Mouse (Mus musculus) embryonic stem cell, embryonic (primary cell): ENCODE data around the gene Aldh1a3.

Experiments used
- CTCF ChIA-PET, 4 experiments: fragments of 300-600 bp in 2 of 4; fragments of 350-600 bp in 2 of 4; sonication (Branson Sonifier 250); formaldehyde crosslinking; loops; one replicate each; lab custom pipeline; 2022; ENCODE audit warnings: inconsistent platforms in 2 of 4; lab: Charles Lee
- POLR2A ChIA-PET, 4 experiments: fragments of 300-600 bp in 2 of 4; fragments of 350-600 bp in 2 of 4; sonication (Branson Sonifier 250); formaldehyde crosslinking; loops; one replicate each; lab custom pipeline; 2022; ENCODE audit warnings: antibody characterized with exemption in 4 of 4, inconsistent platforms in 1 of 4; lab: Charles Lee

Gene Aldh1a3

DNA sequence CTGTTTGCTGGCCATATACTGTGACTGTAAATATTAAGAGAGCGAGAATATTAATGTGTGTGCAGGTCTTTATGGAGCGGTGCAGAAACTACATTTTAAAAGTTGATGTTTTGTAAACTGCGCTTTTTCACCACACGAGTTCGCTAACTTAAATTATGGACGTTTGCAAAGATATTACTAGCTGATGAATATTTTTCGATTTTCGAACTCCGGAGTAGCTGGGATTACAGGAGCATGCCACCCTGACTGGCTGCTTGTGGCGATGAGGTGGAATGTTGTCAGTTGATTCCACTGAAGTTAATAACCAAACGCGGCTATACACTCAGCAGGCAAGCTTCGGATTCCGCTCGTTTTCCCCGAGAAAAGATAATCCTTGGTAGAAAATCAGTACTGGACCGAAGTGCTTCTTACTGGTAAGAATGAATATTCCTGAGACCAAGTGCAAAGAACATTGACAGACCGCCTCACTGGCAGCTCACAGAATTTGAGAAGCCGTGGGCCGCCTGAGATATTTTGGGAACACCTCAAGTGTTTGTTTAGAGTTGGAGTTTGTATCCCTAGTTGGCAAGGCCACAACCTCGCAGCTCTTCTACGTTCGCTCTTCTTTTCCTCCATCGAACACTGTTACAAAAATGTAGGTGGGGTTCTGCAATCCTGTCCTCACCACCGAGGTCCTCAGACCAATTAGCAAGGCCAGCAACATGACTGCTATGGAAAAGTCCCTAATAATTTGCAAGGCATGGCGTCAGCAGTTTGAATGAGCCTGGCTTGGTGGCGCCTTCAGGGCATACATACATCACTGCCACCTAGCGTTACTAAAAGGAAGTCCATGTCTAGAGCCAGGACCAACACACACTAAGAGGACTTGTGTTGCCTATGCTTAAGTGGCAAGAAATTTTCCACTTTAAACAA is 38.4 kb downstream of the Aldh1a3 start:
- POLR2A ChIA-PET: interaction anchor here in 3 of 4 experiments (0.5 to 1.0 kb wide), 7 partner anchors 11 to 707 kb away, joined by 3 to 5 read pairs (median 3); no protein-coding TSS in a partner anchor
- CTCF ChIA-PET: interaction anchor here (0.6 to 2.7 kb wide), 8 partner anchors 12 to 1763 kb away, joined by 3 to 14 read pairs (median 3); no protein-coding TSS in a partner anchor

DNA sequence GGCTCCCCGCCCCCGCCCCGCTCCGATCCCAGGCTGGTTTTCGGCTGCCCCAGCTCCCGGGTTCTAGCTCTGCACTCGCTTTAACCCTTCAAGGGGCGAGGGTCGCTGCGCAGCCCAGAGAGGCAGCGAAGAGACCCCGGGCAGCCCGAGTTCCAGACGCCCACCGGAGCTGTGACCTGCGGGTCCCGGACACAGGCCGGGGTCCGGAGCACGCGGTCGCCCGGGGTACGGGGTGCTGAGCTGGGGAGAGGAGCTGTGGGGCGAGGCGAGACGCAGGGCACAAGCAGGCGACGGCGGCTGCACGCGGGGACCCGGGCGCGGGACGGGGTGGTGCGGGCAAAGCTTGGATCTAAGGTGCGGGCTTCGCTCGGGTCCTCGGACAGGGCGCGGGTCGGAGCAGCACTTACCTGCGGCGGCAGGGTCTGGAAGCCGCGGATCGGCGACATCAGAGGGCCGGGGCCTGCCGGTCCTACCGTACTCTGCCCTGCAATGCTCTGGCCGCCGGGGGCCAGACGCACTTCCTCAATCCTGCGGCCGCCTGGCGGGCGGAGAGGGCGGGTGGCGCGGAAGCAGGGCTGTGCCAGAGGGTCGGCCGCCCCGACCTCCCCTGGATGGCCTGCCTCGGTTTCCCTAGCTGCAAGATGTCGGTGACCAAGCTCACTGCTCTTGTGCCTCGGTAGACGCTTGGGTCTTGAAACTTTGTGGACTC is 39.4 kb downstream of the Aldh1a3 start, which contains the start of gene Lrrk1:
TSS of gene Lrrk1 (minus strand) at position 538 of the 709 bp plus-strand sequence.
- ChIA-PET POLR2A (interaction anchor here in 3 of 4 experiments (0.5 to 1.2 kb wide), 12 partner anchors 12 to 706 kb away, joined by 3 to 7 read pairs (median 3); partner anchors contain the start of gene Selenos (in 1 of the 3)), CTCF (interaction anchor here (0.5 to 2.7 kb wide), 11 partner anchors 11 to 1764 kb away, joined by 3 to 16 read pairs (median 5); no protein-coding TSS in a partner anchor)

DNA sequence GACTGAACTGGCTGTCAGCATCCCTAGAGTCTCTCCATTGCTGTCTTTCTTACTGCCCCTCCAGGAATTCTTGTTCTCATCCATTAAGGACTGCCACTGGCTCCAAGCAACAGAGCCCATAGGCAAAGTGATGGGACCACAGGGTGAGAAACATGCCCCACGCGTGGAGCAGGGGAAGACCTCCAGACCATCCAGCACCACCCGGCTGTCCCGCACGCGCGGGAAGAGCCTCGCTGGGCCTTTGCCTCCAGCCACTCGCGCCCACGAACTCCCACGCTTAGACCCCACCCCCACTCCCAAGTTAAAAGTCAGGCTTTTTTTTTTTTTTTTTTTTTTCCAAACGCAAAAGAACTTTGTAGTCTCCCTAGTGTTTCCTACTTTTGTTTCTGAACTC is 39.9 kb downstream of the Aldh1a3 start:
- CTCF ChIA-PET: interaction anchor here (0.6 to 2.7 kb wide), 7 partner anchors 12 to 283 kb away, joined by 3 to 16 read pairs (median 9); no protein-coding TSS in a partner anchor
- POLR2A ChIA-PET: interaction anchor here in 3 of 4 experiments (0.5 to 1.2 kb wide), 7 partner anchors 41 to 489 kb away, joined by 3 to 7 read pairs (median 3); partner anchors contain the start of gene Selenos (in 1 of the 3)

- ChIA-PET POLR2A (interaction anchor here in 2 of 4 experiments (0.6 kb wide), 2 partner anchors 269 to 294 kb away, joined by 3 read pairs; no protein-coding TSS in a partner anchor), CTCF (interaction anchor here in 1 of 4 experiments (0.6 kb wide), 1 partner anchor 284 kb away, joined by 3 read pairs; no protein-coding TSS in a partner anchor)
These were observed 40.9 kb downstream of the Aldh1a3 start for GRCm38 (mm10) chr7:66386411-66386810.

DNA sequence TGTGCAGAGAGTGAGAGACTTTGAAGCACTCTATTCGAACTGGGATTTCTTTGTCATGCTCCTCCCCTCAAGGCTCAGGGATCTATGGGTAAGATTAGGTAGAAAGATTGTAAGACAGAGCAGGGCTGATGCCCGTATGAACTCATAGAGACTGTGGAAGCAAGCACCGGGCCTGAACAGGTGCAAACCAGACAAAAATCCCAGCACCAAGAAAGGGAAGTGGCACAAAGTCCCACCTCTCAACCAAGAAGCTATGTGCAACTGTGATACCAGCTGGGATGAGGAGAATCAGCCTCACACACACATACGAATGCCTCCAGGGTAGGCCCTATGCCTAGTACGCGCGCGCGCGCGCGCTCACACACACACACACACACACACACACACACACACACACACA is 41.5 kb downstream of the Aldh1a3 start:
- ChIA-PET CTCF (interaction anchor here in 1 of 4 experiments (0.6 kb wide), 1 partner anchor 284 kb away, joined by 3 read pairs; no protein-coding TSS in a partner anchor), POLR2A (interaction anchor here in 1 of 4 experiments (1.2 kb wide), 1 partner anchor 9 kb away, joined by 4 read pairs; no protein-coding TSS in a partner anchor)

- POLR2A ChIA-PET: interaction anchor here in 1 of 4 experiments (1.2 kb wide), 1 partner anchor 8 kb away, joined by 4 read pairs; no protein-coding TSS in a partner anchor
These were observed 42.4 kb downstream of the Aldh1a3 start for GRCm38 (mm10) chr7:66384891-66385290.

DNA sequence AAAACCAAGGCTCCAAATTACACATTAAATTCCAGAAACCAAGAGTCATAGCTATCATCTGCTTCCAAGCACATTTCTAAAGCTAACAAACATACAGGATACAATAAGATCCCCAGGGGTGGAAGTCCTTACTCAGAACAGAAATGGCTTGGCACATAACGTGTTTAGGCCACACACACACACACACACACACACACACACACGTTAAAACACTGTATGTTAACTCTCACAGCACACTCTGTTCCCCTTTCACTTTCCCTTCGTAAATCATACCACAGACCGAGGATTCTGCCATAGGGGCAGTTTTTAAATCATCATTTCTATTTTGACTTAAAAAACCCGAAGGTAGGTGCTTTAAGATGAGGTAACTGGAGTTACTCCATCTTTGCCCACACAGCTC is 43.1 kb downstream of the Aldh1a3 start:
- ChIA-PET POLR2A (interaction anchor here in 1 of 4 experiments (0.6 kb wide), 1 partner anchor 375 kb away, joined by 3 read pairs; no protein-coding TSS in a partner anchor), CTCF (interaction anchor here in 1 of 4 experiments (1.4 kb wide), 1 partner anchor 277 kb away, joined by 4 read pairs; no protein-coding TSS in a partner anchor)

More at GRCm38 (mm10) chr7:66384891-66385290, 42.4 kb downstream of the Aldh1a3 start:
- CTCF ChIA-PET: interaction anchor here in 1 of 4 experiments (0.6 to 1.4 kb wide), 3 partner anchors 277 to 1320 kb away, joined by 3 to 4 read pairs (median 3); no protein-coding TSS in a partner anchor

DNA sequence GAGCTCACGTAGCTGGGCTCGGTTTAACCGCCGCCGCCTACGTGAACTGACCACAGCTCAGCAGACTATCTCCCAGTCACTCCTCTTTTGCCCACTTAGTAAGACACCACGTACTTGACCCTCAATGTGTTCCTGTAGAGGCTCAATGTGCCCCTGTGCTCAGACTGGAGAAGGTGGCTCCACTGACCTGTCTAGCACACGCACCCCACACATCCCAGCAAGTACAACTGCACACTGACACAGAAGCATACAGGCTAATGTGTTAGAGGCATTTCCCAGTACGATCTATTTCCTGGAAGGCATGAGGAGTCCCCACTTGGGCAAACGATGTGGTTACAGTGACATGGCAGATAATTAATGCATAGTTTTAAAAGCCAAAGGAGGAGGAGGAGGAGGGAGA is 50.8 kb downstream of the Aldh1a3 start:
- ChIA-PET POLR2A (interaction anchor here in 1 of 4 experiments (1.1 kb wide), 1 partner anchor 9 kb away, joined by 4 read pairs; no protein-coding TSS in a partner anchor), CTCF (interaction anchor here in 1 of 4 experiments (2.2 kb wide), 1 partner anchor 12 kb away, joined by 8 read pairs; no protein-coding TSS in a partner anchor)

DNA sequence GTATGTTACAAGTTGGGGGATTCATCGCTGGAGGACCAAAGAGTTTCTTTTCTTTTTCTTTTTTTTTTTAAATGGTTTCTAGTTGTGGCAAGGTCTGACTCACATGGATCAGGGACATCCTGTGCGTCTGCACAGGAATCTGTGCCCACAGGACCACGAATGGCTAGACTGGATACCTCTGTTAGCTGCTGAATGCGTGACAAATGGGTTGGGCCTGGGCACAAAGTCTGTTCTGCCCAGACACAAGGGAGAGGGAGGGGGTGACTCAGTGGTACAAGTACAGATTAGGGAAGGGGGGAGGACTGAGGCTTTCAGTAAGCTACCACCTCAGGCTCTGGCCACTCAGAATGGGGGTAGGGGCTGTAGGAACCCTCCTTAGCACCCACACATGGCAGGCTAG is 51.6 kb downstream of the Aldh1a3 start:
- ChIA-PET POLR2A (no interaction called here), CTCF (interaction anchor here in 2 of 4 experiments (1.3 to 2.2 kb wide), 2 partner anchors 12 to 13 kb away, joined by 3 to 8 read pairs; partner anchors contain the start of gene Lrrk1 (in 1 of the 2))

DNA sequence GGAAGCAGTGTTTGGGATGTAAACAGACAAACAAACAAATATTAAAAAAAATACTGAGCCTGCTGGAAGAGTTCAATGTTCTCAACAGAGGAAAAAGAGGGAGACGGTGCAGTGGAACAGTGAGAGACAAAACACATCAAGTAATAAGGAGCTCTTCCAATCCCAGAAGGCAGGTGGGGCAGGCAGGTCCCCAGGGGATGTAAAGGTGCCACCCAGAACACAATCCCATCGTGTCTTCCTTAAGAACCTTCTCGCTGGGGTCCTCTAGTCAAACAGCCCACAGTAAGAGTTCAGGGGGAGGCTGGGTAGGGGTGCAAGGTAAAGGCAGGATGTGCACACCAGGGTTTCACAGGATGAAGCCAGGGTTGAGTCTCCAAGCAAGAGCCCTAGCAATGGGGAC is 53.9 kb downstream of the Aldh1a3 start:
- ChIA-PET CTCF (no interaction called here), POLR2A (no interaction called here)

DNA sequence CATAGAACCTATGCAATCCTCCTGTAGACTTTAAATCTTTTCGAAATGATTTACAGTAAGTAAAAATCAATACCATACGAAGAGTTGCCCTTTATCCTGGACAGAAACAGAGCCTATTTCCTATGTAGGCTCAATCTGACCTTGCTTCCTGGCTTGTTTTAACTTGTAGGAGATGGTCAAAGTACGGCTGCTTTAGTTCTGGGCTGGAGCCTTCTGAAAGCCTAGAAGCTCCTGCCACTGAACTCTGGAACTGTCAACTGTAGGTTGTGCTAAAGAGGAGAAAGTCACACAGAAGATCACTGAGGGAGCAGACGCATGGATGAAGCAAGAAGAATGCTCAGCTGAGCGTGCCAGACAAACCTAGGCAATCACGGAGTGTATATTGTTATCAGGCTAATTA is 56.3 kb downstream of the Aldh1a3 start:
- ChIA-PET CTCF (no interaction called here), POLR2A (no interaction called here)

- POLR2A ChIA-PET: interaction anchor here in 1 of 4 experiments (0.5 kb wide), 1 partner anchor 627 kb away, joined by 3 read pairs; no protein-coding TSS in a partner anchor
- CTCF ChIA-PET: no interaction called here
These were observed 57.3 kb downstream of the Aldh1a3 start for GRCm38 (mm10) chr7:66369934-66370445.

DNA sequence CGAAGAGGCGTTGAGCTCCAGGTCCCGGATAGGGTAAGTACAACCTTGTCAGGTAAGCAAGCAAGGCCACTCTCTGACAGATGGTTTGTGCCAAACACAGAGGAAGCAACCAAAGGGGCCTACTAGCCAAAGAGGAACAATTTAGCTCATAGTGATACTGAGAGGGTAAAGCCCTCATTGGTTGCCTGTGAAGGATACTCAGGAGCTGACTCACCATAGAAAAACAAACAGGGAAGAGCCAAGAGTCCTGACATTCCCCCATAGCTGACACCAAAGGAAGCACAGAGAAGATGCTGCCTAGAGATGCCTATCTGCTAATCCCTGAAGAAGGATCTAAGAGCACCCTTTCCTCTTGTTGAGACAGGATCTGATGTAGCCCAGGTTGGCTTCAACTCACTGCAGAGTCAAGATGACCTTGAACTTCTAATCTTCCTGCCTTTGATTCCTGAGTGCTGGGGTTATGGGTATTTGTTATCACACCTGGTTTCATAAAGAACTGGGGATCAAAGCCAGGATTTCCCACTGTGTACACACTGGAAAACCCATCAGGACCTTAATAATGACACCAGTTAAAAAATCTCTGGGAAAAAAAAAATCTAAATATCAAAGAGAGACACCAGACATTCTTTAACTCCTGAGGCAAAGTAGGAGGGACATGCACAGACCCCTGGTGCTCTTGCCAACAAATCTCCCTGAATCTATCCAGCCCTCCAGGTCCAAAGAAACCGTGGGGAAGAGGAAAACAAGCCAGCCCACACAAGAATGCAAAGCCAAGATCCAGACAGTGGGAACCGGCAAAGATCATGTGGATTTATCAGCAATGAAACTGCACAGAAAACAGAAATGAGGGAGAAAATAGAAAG is 58.0 kb downstream of the Aldh1a3 start:
- POLR2A ChIA-PET: interaction anchor here in 1 of 4 experiments (0.5 kb wide), 1 partner anchor 954 kb away, joined by 3 read pairs; no protein-coding TSS in a partner anchor
- CTCF ChIA-PET: interaction anchor here in 2 of 4 experiments (0.6 kb wide), 2 partner anchors 19 to 69 kb away, joined by 3 to 5 read pairs; partner anchors contain the start of gene Lrrk1 (in 1 of the 2)

DNA sequence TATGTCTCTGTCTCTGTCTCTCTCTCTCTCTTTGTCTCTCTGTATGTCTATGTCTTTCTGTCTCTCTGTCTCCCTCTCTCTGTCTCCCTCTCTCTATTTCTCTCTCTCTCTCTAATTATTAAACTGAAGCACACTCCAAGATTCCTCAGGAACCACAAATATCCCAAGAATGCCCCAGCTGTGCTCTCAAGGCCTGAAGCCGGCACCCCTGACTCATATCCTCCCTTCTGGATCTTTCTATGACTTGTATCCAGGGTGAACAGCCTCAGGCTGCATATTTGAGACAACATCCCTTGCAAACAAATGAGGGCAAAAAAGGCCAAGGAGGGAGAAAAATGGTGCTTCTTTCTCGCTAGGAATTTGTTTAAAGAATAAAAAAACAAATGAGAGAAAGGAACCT is 61.4 kb downstream of the Aldh1a3 start, which contains the start of gene Gm10974:
TSS of gene Gm10974 (plus strand) at position 2 of the 400 bp plus-strand sequence.
- ChIA-PET POLR2A (no interaction called here), CTCF (no interaction called here)

- ChIA-PET POLR2A (interaction anchor here in 1 of 4 experiments (0.6 kb wide), 1 partner anchor 332 kb away, joined by 8 read pairs; no protein-coding TSS in a partner anchor), CTCF (interaction anchor here in 1 of 4 experiments (0.6 kb wide), 1 partner anchor 263 kb away, joined by 3 read pairs; no protein-coding TSS in a partner anchor)
These were observed 61.9 kb downstream of the Aldh1a3 start for GRCm38 (mm10) chr7:66365411-66365810.

DNA sequence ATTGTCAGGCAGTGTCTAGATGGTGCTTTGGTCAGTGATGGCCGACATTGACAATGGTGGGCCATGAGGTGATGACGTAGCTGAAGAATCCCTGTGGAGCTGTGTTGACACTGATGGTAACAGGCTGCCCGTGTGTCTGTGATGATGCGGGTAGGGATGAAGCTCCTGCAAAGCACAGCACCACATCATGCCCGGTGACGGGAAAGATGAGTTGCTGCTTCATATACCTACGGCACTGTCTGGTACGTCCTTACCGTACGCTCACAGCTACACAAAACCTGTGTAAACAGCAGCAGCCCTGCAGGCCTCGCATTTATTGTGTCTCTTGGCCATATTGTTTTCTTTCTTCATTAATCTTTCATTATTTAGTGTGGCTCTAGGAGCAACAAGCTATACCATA is 62.8 kb downstream of the Aldh1a3 start:
- ChIA-PET CTCF (no interaction called here), POLR2A (interaction anchor here in 1 of 4 experiments (0.6 kb wide), 1 partner anchor 333 kb away, joined by 8 read pairs; no protein-coding TSS in a partner anchor)
